ENCODE assay signal across 8 mouse cellular contexts in the genomic region with DNA sequence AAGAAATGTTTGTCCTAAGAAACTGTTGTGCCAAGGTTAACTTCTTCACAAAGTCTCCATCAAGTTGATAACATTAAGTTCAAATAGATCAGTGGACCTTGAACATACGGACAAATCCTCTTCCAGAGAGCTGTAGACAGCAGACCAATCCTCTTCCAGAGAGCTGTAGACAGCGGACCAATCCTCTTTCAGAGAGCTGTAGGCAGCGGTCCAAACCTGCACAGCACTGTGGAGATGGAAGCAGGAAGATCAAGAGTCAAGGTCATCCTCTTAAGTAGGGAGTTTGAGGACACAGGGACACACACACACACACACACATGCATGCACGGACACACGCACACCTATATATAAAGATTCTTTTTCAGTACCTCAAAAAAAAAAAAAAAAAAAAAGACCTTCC. TPM values are rescaled to one million over a fixed set of nuclear protein-coding genes. Genes with fewer than 3 reads are reported as not detected.
DNase-seq lines count a peak whose midpoint lies in the region; ATAC-seq lines count a peak whose summit lies in the region.

No protein-coding gene starts in this region.

- 70% methylated on average over 5 of the region's 5 CpGs for WGBS in forebrain, embryonic 12.5 days
- 69% methylated on average over 5 of the region's 5 CpGs for WGBS in forebrain, embryonic 16.5 days
- 66% methylated on average over 5 of the region's 5 CpGs for WGBS in neural tube, embryonic 13.5 days
- WGBS in liver, embryonic 12.5 days (ENCODE audit: insufficient replicate concordance) = 60% methylated on average over 5 of the region's 5 CpGs
- 67% methylated on average over 5 of the region's 5 CpGs for WGBS in stomach, embryonic 16.5 days

- no peak overlapping the region for H3K4me2 ChIP-seq in forebrain, embryonic 12.5 days
- H3K4me2 ChIP-seq in forebrain, embryonic 16.5 days (ENCODE audit: low read length) = no peak overlapping the region; the same call in 1 of the 2 replicates
- H3K4me2 ChIP-seq in neural tube, embryonic 13.5 days = peak overlapping the region; percentile 85
- peak overlapping the region; percentile 85 for H3K4me2 ChIP-seq in liver, embryonic 12.5 days
- 0 out of 2 replicates have a peak overlapping the region, but pooled peaks have one; percentile 77 for H3K4me2 ChIP-seq in stomach, embryonic 16.5 days (ENCODE audit: low read depth, low read length)

- no peak overlapping the region for H3K27ac ChIP-seq in forebrain, embryonic 12.5 days
- H3K27ac ChIP-seq in forebrain, embryonic 16.5 days (ENCODE audit: low read length) = no peak overlapping the region
- no peak overlapping the region for H3K27ac ChIP-seq in neural tube, embryonic 13.5 days (replicated peaks)
- H3K27ac ChIP-seq in liver, embryonic 12.5 days = peak overlapping the region; percentile 93
- H3K27ac ChIP-seq in stomach, embryonic 16.5 days (ENCODE audit: low read length) = no peak overlapping the region

- no peaks in the 10 kb centered on the region for H3K9me3 ChIP-seq in forebrain, embryonic 12.5 days
- H3K9me3 ChIP-seq in forebrain, embryonic 16.5 days (ENCODE audit: control insufficient read depth, low read length) = no peaks in the 10 kb centered on the region
- H3K9me3 ChIP-seq in neural tube, embryonic 13.5 days = no peaks in the 10 kb centered on the region
- no peaks in the 10 kb centered on the region for H3K9me3 ChIP-seq in liver, embryonic 12.5 days (replicated peaks)
- H3K9me3 ChIP-seq in stomach, embryonic 16.5 days (replicated peaks; ENCODE audit: control insufficient read depth, low read length) = no peaks in the 10 kb centered on the region

- H3K27me3 ChIP-seq in forebrain, embryonic 12.5 days = peaks cover 7% of the 10 kb centered on the region; the same call in 1 of the 2 replicates
- 0 out of 2 replicates have a peak, but pooled peaks cover 3% of the 10 kb centered on the region for H3K27me3 ChIP-seq in forebrain, embryonic 16.5 days (replicated peaks; ENCODE audit: control insufficient read depth, insufficient read depth, low read length)
- peaks cover 5% of the 10 kb centered on the region; the same call in 1 of the 2 replicates for H3K27me3 ChIP-seq in neural tube, embryonic 13.5 days
- H3K27me3 ChIP-seq in liver, embryonic 12.5 days (replicated peaks) = no peaks in the 10 kb centered on the region
- no peaks in the 10 kb centered on the region for H3K27me3 ChIP-seq in stomach, embryonic 16.5 days (ENCODE audit: control insufficient read depth, insufficient read depth, low read length)

- no peaks in the 10 kb centered on the region for H3K36me3 ChIP-seq in forebrain, embryonic 12.5 days (replicated peaks)
- H3K36me3 ChIP-seq in forebrain, embryonic 16.5 days (ENCODE audit: control insufficient read depth, insufficient read depth) = no peaks in the 10 kb centered on the region
- H3K36me3 ChIP-seq in neural tube, embryonic 13.5 days = no peaks in the 10 kb centered on the region
- peaks cover 13% of the 10 kb centered on the region for H3K36me3 ChIP-seq in liver, embryonic 12.5 days
- H3K36me3 ChIP-seq in stomach, embryonic 16.5 days (ENCODE audit: control insufficient read depth, insufficient read depth, low read length) = 0 out of 2 replicates have a peak, but pooled peaks cover 3% of the 10 kb centered on the region

- H3K4me3 ChIP-seq in forebrain, embryonic 12.5 days (replicated peaks) = peak overlapping the region; percentile 75; the same call in 1 of the 2 replicates
- no peak overlapping the region for H3K4me3 ChIP-seq in forebrain, embryonic 16.5 days (replicated peaks; ENCODE audit: low read length)
- H3K4me3 ChIP-seq in neural tube, embryonic 13.5 days = no peak overlapping the region; the same call in 1 of the 2 replicates
- peak overlapping the region; percentile 97 for H3K4me3 ChIP-seq in liver, embryonic 12.5 days
- H3K4me3 ChIP-seq in stomach, embryonic 16.5 days (replicated peaks; ENCODE audit: low read length) = 0 out of 2 replicates have a peak overlapping the region, but pooled peaks have one; percentile 70

- no peak for ATAC-seq in forebrain, embryonic 12.5 days (ENCODE audit: low FRiP score)
- no peak for ATAC-seq in forebrain, embryonic 16.5 days
- no peak for ATAC-seq in neural tube, embryonic 13.5 days (ENCODE audit: low read depth)
- no peak for ATAC-seq in liver, embryonic 12.5 days
- no peak for ATAC-seq in stomach, embryonic 16.5 days (ENCODE audit: insufficient read depth, low FRiP score)

- H3K4me1 ChIP-seq in forebrain, embryonic 12.5 days = 0 out of 2 replicates have a peak, but pooled peaks cover 4% of the 10 kb centered on the region
- peaks cover 3% of the 10 kb centered on the region; the same call in 1 of the 2 replicates for H3K4me1 ChIP-seq in forebrain, embryonic 16.5 days (replicated peaks; ENCODE audit: control insufficient read depth, insufficient read depth, low read length)
- peaks cover 7% of the 10 kb centered on the region; the same call in 1 of the 2 replicates for H3K4me1 ChIP-seq in neural tube, embryonic 13.5 days (replicated peaks)
- peaks cover 86% of the 10 kb centered on the region for H3K4me1 ChIP-seq in liver, embryonic 12.5 days
- no peaks in the 10 kb centered on the region for H3K4me1 ChIP-seq in stomach, embryonic 16.5 days (ENCODE audit: control insufficient read depth, insufficient read depth, low read length)

- no peak overlapping the region for H3K9ac ChIP-seq in forebrain, embryonic 12.5 days
- H3K9ac ChIP-seq in forebrain, embryonic 16.5 days (replicated peaks; ENCODE audit: low read depth, low read length) = no peak overlapping the region
- H3K9ac ChIP-seq in neural tube, embryonic 13.5 days = no peak overlapping the region
- peak overlapping the region; percentile 91 for H3K9ac ChIP-seq in liver, embryonic 12.5 days
- no peak overlapping the region for H3K9ac ChIP-seq in stomach, embryonic 16.5 days (ENCODE audit: low read length)

- no peak for DNase-seq in neural tube, embryonic 10.5 days (ENCODE audit: extremely low spot score, low spot score)
- DNase-seq in frontal cortex, adult 2 months (ENCODE audit: extremely low spot score in 1 of 2, low spot score in 1 of 2) = no peak
- DNase-seq in Muller cell, postnatal 12 days (ENCODE audit: inconsistent ontology term) = no peak

RNA-seq across cellular contexts. Expression of a gene that starts 0.6 kb away (rescaled TPM):
- 44.8 and 47.2 TPM in 2 replicates for polyA plus RNA-seq in forebrain, embryonic 12.5 days (2016; fragmentation: Nextera tagmentation; extraction: Ambion mirVana)
- 68.0 and 86.1 TPM in 2 replicates for polyA plus RNA-seq in forebrain, embryonic 16.5 days (2015; fragmentation: Nextera tagmentation; extraction: Ambion mirVana)
- polyA plus RNA-seq in neural tube, embryonic 13.5 days (2015; fragmentation: Nextera tagmentation; extraction: Ambion mirVana) = 83.4 and 102 TPM in 2 replicates
- polyA plus RNA-seq in liver, embryonic 12.5 days (2016; fragmentation: Nextera tagmentation; extraction: Ambion mirVana) = 428 and 436 TPM in 2 replicates
- 181 and 183 TPM in 2 replicates for polyA plus RNA-seq in stomach, embryonic 16.5 days (2015; fragmentation: Nextera tagmentation; extraction: Ambion mirVana)
- polyA plus RNA-seq in frontal cortex, adult 2 months (2012; rRNA removed) = 66.7 and 73.1 TPM in 2 replicates

Comparison
In these comparisons a context has a peak if more than half of its experiments do, and no peak if none do; other contexts are left out.
1. H3K4me3 ChIP-seq: peak in forebrain, embryonic 12.5 days (single experiment), liver, embryonic 12.5 days (single experiment) and stomach, embryonic 16.5 days (single experiment); none in forebrain, embryonic 16.5 days (single experiment) and neural tube, embryonic 13.5 days (single experiment).
2. H3K4me2 ChIP-seq: peak in neural tube, embryonic 13.5 days (single experiment), liver, embryonic 12.5 days (single experiment) and stomach, embryonic 16.5 days (single experiment); none in forebrain, embryonic 12.5 days (single experiment) and forebrain, embryonic 16.5 days (single experiment).